Mouse (Mus musculus) cerebellum, adult 2 months (tissue): ENCODE results near the gene Lrch4.

Experiments used
- CTCF ChIP-seq: fragments of 200-500 bp; IDR thresholded peaks from 2 replicates; pipeline ENCODE4 v1.5.1; 2011; ENCODE audit warnings: low read depth, mild to moderate bottlenecking, control low read depth, low read length, moderate library complexity, borderline replicate concordance; ENCODE audit not compliant: insufficient read depth
- POLR2A ChIP-seq: fragments of 200-500 bp; IDR thresholded peaks from 2 replicates; pipeline ENCODE4 v1.6.1; 2011; ENCODE audit warnings: low read length, control low read depth, borderline replicate concordance; ENCODE audit not compliant: insufficient read depth

- no peak for TF ChIP-seq CTCF
- no peak for TF ChIP-seq POLR2A
Measured at GRCm38 (mm10) chr5:137673015-137673414, 44.1 kb downstream of the Lrch4 start.
